Mouse (Mus musculus): ENCODE data around the gene Astn1. TPM values are rescaled to one million over a fixed set of nuclear protein-coding genes. Genes with fewer than 3 reads are reported as not detected.

Astn1 gene
- polyA plus RNA-seq, 1 experiment from 2014 or later = 32.1 TPM

- no peak for ATAC-seq
- WGBS = 87% methylated on average over 2 of the region's 2 CpGs
- Histone ChIP-seq H3K4me3 (replicated peaks) (no peak overlapping the region), H3K4me2 (replicated peaks) (no peak overlapping the region), H3K4me1 (replicated peaks) (no peaks in the 10 kb centered on the region), H3K27me3 (no peaks in the 10 kb centered on the region), H3K27ac (no peak overlapping the region), H3K9me3 (no peaks in the 10 kb centered on the region), H3K9ac (replicated peaks) (no peak overlapping the region), H3K36me3 (peaks cover 17% of the 10 kb centered on the region)
Observed at GRCm38 (mm10) chr1:158641306-158641705, 279.2 kb downstream of the Astn1 start.

DNA sequence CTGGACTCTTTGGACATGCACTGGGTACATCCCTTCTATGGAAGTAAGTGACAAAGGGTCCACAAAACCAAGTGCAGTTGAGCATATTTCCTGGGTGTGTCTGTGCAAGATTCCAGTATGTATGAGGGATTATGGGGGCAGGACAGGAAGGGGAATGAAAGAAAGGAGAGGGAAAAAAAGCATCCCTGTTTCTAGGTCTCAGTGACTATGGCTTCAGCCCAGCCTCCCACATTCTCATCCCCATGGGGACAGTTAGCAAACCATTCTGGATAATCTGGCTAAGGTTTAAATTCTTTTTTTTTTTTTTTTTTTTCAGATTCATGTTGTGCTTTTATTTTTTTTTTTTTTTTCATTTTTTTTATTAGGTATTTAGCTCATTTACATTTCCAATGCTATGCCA, 280.2 kb downstream of the Astn1 start:
- Histone ChIP-seq H3K27me3 (no peaks in the 10 kb centered on the region), H3K9ac (replicated peaks) (no peak overlapping the region), H3K27ac (no peak overlapping the region), H3K4me1 (replicated peaks) (no peaks in the 10 kb centered on the region), H3K36me3 (peaks cover 17% of the 10 kb centered on the region), H3K4me3 (replicated peaks) (no peak overlapping the region), H3K9me3 (no peaks in the 10 kb centered on the region), H3K4me2 (replicated peaks) (no peak overlapping the region)
- no peak for ATAC-seq

- Histone ChIP-seq H3K9me3 (no peaks in the 10 kb centered on the region), H3K9ac (replicated peaks) (no peak overlapping the region), H3K4me2 (replicated peaks) (no peak overlapping the region), H3K27ac (no peak overlapping the region), H3K4me3 (replicated peaks) (no peak overlapping the region), H3K4me1 (replicated peaks) (0 out of 2 replicates have a peak, but pooled peaks cover 4% of the 10 kb centered on the region), H3K27me3 (no peaks in the 10 kb centered on the region), H3K36me3 (peaks cover 11% of the 10 kb centered on the region)
- ATAC-seq = peak; percentile 62
- 67% methylated on average over 2 of the region's 2 CpGs for WGBS
Observed at GRCm38 (mm10) chr1:158652799-158653198, 290.7 kb downstream of the Astn1 start.

DNA sequence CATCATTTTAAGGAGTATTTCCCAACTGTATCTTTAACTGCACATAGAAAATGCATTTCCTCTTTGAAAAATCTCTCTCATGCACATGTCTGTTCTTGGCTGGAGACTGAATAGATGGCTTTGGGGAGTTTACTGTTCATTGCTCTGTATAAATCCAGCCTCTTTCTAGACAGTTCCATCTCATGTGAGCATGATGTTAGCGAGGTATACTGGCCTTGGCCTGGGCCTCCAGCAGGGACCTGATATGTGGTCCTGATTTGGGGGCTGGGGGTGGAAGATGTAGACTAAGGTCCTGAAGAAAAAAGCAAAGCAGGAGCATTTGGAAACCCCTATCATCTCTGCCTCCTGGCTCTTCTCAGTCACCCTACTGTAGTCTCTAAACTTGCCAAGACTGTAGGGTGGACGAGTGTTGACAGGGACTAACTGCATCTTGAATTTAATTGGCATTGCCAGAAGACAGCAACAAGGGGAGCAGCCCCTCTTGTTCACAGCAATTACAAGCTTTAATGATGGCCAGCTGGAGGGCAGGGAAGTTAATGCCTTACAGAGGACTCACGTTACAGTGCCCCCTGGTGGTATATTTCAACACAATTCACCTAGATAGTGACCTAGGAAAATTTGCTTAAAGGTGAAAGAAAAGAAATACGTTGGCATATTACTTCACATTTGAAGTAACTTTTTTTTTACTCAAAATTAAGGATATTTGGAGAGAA, 291.9 kb downstream of the Astn1 start:
- Histone ChIP-seq H3K9ac (replicated peaks) (no peak overlapping the region), H3K4me3 (replicated peaks) (no peak overlapping the region), H3K4me1 (replicated peaks) (0 out of 2 replicates have a peak, but pooled peaks cover 4% of the 10 kb centered on the region), H3K9me3 (no peaks in the 10 kb centered on the region), H3K36me3 (peaks cover 23% of the 10 kb centered on the region), H3K27me3 (no peaks in the 10 kb centered on the region), H3K27ac (no peak overlapping the region), H3K4me2 (replicated peaks) (no peak overlapping the region)
- peak; percentile 75 for ATAC-seq
- WGBS = 28% methylated on average over 4 of the region's 4 CpGs

DNA sequence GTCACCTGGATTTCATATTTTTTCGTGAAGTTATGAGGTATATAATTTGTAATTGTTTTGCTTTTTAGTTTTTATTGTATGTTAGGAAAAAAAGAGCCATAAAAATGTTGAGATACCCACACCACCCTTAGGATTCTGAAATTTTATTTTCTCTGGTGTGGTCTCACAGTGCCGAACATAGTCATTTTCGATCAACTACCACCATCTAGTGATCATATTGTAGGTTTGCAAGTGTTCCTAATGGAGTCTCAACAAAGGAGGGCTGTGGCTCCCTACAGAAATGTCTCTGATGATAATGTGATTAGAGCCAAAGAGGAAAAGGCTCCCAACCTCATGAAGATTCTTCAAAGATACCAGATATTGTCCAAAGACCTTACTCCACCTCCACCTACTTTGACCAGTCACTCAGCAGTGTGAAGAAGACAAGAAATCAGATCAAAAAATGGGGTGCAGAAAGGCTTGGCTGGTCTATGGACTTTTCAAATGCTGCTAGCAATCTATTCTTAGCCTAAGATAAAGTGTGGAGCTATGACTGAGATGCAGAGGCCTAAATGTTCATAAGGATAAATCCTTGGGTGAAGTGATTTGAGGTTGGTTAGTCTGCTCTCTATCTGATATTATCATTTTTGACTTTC, 292.6 kb downstream of the Astn1 start:
- no peaks in the 10 kb centered on the region for H3K27me3 ChIP-seq
- no peak overlapping the region for H3K4me3 ChIP-seq (replicated peaks)
- no peak overlapping the region for H3K9ac ChIP-seq (replicated peaks)
- H3K4me2 ChIP-seq (replicated peaks) = no peak overlapping the region
- no peaks in the 10 kb centered on the region for H3K9me3 ChIP-seq
- peak; percentile 90 for ATAC-seq
- H3K27ac ChIP-seq = no peak overlapping the region
- H3K36me3 ChIP-seq = peaks cover 28% of the 10 kb centered on the region
- 45% methylated on average over 3 of the region's 3 CpGs for WGBS
- 0 out of 2 replicates have a peak, but pooled peaks cover 4% of the 10 kb centered on the region for H3K4me1 ChIP-seq (replicated peaks)

DNA sequence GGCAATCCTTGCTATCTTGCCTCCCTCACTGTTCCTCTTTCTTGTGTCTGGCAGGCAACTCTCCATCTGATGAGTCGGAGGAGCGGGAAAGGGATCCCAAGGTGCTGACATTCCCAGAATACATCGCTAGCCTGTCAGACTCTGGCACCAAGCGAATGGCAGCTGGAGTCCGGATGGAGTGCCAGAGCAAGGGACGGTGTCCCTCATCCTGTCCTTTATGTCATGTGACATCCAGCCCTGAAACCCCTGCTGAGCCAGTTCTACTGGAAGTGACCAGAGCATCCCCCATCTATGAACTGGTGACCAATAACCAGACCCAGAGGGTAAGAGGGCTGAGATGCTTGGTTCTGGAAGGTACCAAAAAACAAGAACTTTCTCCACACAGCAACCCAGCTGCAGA, 294.9 kb downstream of the Astn1 start:
- no peak overlapping the region for H3K27ac ChIP-seq
- 0 out of 2 replicates have a peak, but pooled peaks cover 4% of the 10 kb centered on the region for H3K4me1 ChIP-seq (replicated peaks)
- H3K9me3 ChIP-seq = no peaks in the 10 kb centered on the region
- no peak overlapping the region for H3K4me3 ChIP-seq (replicated peaks)
- no peak overlapping the region for H3K4me2 ChIP-seq (replicated peaks)
- WGBS = 95% methylated on average over 6 of the region's 6 CpGs
- H3K36me3 ChIP-seq = peaks cover 29% of the 10 kb centered on the region
- no peak for ATAC-seq
- H3K9ac ChIP-seq (replicated peaks) = no peak overlapping the region
- H3K27me3 ChIP-seq = no peaks in the 10 kb centered on the region

GRCm38 (mm10) chr1:158666001-158666400, 303.9 kb downstream of the Astn1 start:
- Histone ChIP-seq H3K27me3 (no peaks in the 10 kb centered on the region), H3K9ac (replicated peaks) (no peak overlapping the region), H3K9me3 (no peaks in the 10 kb centered on the region), H3K36me3 (peaks cover 44% of the 10 kb centered on the region), H3K4me2 (replicated peaks) (no peak overlapping the region), H3K4me3 (replicated peaks) (no peak overlapping the region), H3K4me1 (replicated peaks) (no peaks in the 10 kb centered on the region), H3K27ac (no peak overlapping the region)
- ATAC-seq = no peak
- 87% methylated on average over 3 of the region's 3 CpGs for WGBS

- no peaks in the 10 kb centered on the region for H3K9me3 ChIP-seq
- H3K4me1 ChIP-seq (replicated peaks) = no peaks in the 10 kb centered on the region
- no peak overlapping the region for H3K4me2 ChIP-seq (replicated peaks)
- H3K27ac ChIP-seq = no peak overlapping the region
- no peaks in the 10 kb centered on the region for H3K27me3 ChIP-seq
- no peak overlapping the region for H3K4me3 ChIP-seq (replicated peaks)
- WGBS = 52% methylated on average over 3 of the region's 3 CpGs
- ATAC-seq = peak; percentile 79
- peaks cover 61% of the 10 kb centered on the region for H3K36me3 ChIP-seq
- H3K9ac ChIP-seq (replicated peaks) = no peak overlapping the region
Observed at GRCm38 (mm10) chr1:158669971-158670592, 308.0 kb downstream of the Astn1 start.

GRCm38 (mm10) chr1:158687726-158688125, 325.7 kb downstream of the Astn1 start:
- Histone ChIP-seq H3K4me3 (replicated peaks) (no peak overlapping the region), H3K4me2 (replicated peaks) (no peak overlapping the region), H3K9ac (replicated peaks) (no peak overlapping the region), H3K4me1 (replicated peaks) (no peaks in the 10 kb centered on the region), H3K27ac (no peak overlapping the region), H3K9me3 (no peaks in the 10 kb centered on the region), H3K27me3 (no peaks in the 10 kb centered on the region), H3K36me3 (peaks cover 68% of the 10 kb centered on the region)
- no peak for ATAC-seq
- WGBS = 69% methylated on average over 1 of the region's 1 CpGs

DNA sequence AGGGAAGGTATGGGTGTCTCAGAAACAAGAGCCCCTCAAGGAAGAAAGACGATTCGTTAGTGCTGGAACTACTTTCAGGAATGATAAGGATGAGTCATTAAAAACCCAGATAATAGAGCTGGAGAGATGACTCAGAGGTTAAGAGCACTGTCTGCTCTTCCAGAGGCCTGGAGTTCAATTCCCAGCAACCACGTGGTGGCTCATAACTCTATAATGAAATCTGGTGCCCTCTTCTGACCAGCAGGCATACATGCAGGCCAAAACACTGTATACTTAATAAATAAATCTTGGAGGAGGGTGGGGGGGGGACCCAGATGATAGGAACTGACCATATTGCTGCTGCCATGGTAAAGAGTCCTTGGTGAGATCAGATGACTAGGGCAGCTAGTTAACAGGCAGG, 335.4 kb downstream of the Astn1 start:
- no peaks in the 10 kb centered on the region for H3K36me3 ChIP-seq
- no peaks in the 10 kb centered on the region for H3K4me1 ChIP-seq (replicated peaks)
- no peak overlapping the region for H3K9ac ChIP-seq (replicated peaks)
- H3K4me2 ChIP-seq (replicated peaks) = no peak overlapping the region
- H3K27ac ChIP-seq = no peak overlapping the region
- H3K9me3 ChIP-seq = no peaks in the 10 kb centered on the region
- H3K27me3 ChIP-seq = no peaks in the 10 kb centered on the region
- H3K4me3 ChIP-seq (replicated peaks) = no peak overlapping the region
- no peak for ATAC-seq
- WGBS = 70% methylated on average over 3 of the region's 3 CpGs

DNA sequence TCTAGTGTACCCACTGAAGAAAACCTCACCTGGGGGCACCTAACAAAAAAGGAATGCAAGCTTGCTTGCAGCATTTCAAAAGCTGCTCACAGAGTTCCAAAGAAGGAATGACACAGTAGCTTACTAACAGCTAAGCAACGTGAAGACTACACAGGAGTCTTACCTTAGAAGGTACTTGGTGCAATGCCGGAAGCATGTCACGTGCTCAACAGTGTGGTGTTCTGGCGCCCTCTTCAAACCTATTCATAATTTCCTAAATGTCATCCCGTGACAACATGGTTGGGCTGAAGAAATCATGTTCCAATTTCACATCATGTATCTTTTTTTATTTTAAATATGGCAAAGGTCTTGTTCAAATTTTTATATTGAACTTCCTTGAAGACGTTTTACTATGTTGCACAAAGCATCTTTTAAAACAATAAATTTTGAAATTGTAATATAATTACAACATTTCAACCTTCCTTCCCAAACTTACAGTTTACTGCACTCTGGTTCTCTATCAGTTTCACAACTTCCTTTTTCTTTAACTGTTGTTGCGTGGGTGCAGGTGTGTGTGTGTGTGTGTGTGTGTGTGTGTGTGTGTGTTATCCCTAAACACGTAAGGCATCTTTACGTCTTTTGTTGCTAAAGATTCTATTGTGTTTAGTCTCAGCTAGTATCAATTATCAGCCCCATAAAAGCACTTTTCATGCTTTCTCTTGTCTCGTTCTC, 335.9 kb downstream of the Astn1 start:
- Histone ChIP-seq H3K9me3 (no peaks in the 10 kb centered on the region), H3K4me3 (replicated peaks) (no peak overlapping the region), H3K4me1 (replicated peaks) (no peaks in the 10 kb centered on the region), H3K9ac (replicated peaks) (no peak overlapping the region), H3K27me3 (no peaks in the 10 kb centered on the region), H3K27ac (no peak overlapping the region), H3K36me3 (no peaks in the 10 kb centered on the region), H3K4me2 (replicated peaks) (no peak overlapping the region)
- ATAC-seq = no peak
- WGBS = 92% methylated on average over 10 of the region's 10 CpGs

GRCm38 (mm10) chr1:158699276-158699675, 337.2 kb downstream of the Astn1 start:
- Histone ChIP-seq H3K4me3 (replicated peaks) (no peak overlapping the region), H3K9ac (replicated peaks) (no peak overlapping the region), H3K27me3 (no peaks in the 10 kb centered on the region), H3K9me3 (no peaks in the 10 kb centered on the region), H3K36me3 (no peaks in the 10 kb centered on the region), H3K27ac (no peak overlapping the region), H3K4me2 (replicated peaks) (no peak overlapping the region), H3K4me1 (replicated peaks) (no peaks in the 10 kb centered on the region)
- WGBS = 89% methylated on average over 2 of the region's 2 CpGs
- ATAC-seq = no peak

Data from midbrain, embryonic 13.5 days (tissue).